Mouse (Mus musculus) hindbrain, postnatal 0 days (tissue): ENCODE measurements around the gene Odf3l2. TPM values are rescaled to one million over a fixed set of nuclear protein-coding genes. Genes with fewer than 3 reads are reported as not detected.

Experiments used
- ATAC-seq: fragments of 200-750 bp; cut with Nextera tagmentation; 2 replicates; pipeline ENCODE4 v1.8.0; 2017; ENCODE audit warnings: mild to moderate bottlenecking, moderate TSS enrichment, moderate library complexity
- DNase-seq: peaks from one replicate; pipeline ENCODE4 v3.0.0-alpha.2; 2015; ENCODE audit warnings: low spot score
- H3K27ac ChIP-seq: fragments of 300-500 bp; sonication (generic); 2 replicates; pipeline ENCODE4 v1.5.1; 2014; ENCODE audit warnings: mild to moderate bottlenecking
- H3K27me3 ChIP-seq: fragments of 300-500 bp; sonication (generic); 2 replicates; pipeline ENCODE4 v1.6.1; 2014; ENCODE audit warnings: low read length, mixed read lengths; ENCODE audit not compliant: insufficient read depth
- H3K36me3 ChIP-seq: fragments of 300-500 bp; sonication (generic); 2 replicates; pipeline ENCODE4 v1.6.1; 2014; ENCODE audit warnings: low read length, mixed read lengths; ENCODE audit not compliant: insufficient read depth
- H3K4me1 ChIP-seq: fragments of 300-500 bp; sonication (generic); 2 replicates; pipeline ENCODE4 v1.6.1; 2014; ENCODE audit warnings: antibody characterized with exemption, low read length, mixed read lengths; ENCODE audit not compliant: insufficient read depth
- H3K4me2 ChIP-seq: fragments of 300-500 bp; sonication (generic); 2 replicates; pipeline ENCODE4 v1.6.1; 2014; ENCODE audit warnings: low read depth, mild to moderate bottlenecking, low read length, moderate library complexity, mixed read lengths
- H3K4me3 ChIP-seq: fragments of 300-500 bp; sonication (generic); 2 replicates; pipeline ENCODE4 v1.5.1; 2014; ENCODE audit warnings: low read length
- H3K9ac ChIP-seq: fragments of 300-500 bp; sonication (generic); replicated peaks from 2 replicates; pipeline ENCODE4 v1.6.1; 2014; ENCODE audit warnings: mild to moderate bottlenecking, low read length, moderate library complexity, mixed read lengths
- H3K9me3 ChIP-seq: fragments of 300-500 bp; sonication (generic); 2 replicates; pipeline ENCODE4 v1.6.1; 2016; ENCODE audit warnings: low read length, mixed read lengths
- CTCF ChIP-seq: IDR thresholded peaks from 2 replicates; pipeline ENCODE4 v1.5.1; 2016; ENCODE audit warnings: antibody characterized with exemption, control low read depth, low read depth
- WGBS: fragments of 180-500 bp; shearing (Covaris S2); extraction: QIAGEN DNeasy Blood & Tissue Kit; methylation state at CpG from one replicate; pipeline ENCODE4 v1.1.7; 2014; 5-methylcytosine and 5-hydroxymethylcytosine counted together
- polyA plus RNA-seq: library from polyadenylated mRNA; unstranded; fragments of >200 nt; fragmentation: Nextera tagmentation; extraction: Ambion mirVana; gene quantifications from 2 replicates; pipeline ENCODE4 v1.2.1, GENCODE M21; 2015
- total RNA-seq: library from RNA; depleted of rRNA; stranded (reverse); fragments of >200 nt; gene quantifications from 2 replicates; pipeline ENCODE4 v1.2.3, GENCODE M21; 2014; rRNA removed

The Odf3l2 gene
- total and polyA plus RNA-seq, 2 experiments from 2014 or later = 0.42 to 0.60 TPM

- Histone ChIP-seq H3K4me1 (no peaks in the 10 kb centered on the region; the same call in 1 of the 2 replicates), H3K4me2 (no peak overlapping the region), H3K27ac (no peak overlapping the region), H3K4me3 (no peak overlapping the region), H3K9me3 (no peaks in the 10 kb centered on the region), H3K36me3 (no peaks in the 10 kb centered on the region), H3K27me3 (peaks cover 8% of the 10 kb centered on the region; the same call in 1 of the 2 replicates), H3K9ac (no peak overlapping the region)
- ATAC-seq (no peak), DNase-seq (no peak)
- no peak for TF ChIP-seq CTCF
- WGBS = 78% methylated on average over 4 of the region's 4 CpGs
These were observed 47.7 kb downstream of the Odf3l2 start for GRCm38 (mm10) chr10:79597936-79598230.

DNA sequence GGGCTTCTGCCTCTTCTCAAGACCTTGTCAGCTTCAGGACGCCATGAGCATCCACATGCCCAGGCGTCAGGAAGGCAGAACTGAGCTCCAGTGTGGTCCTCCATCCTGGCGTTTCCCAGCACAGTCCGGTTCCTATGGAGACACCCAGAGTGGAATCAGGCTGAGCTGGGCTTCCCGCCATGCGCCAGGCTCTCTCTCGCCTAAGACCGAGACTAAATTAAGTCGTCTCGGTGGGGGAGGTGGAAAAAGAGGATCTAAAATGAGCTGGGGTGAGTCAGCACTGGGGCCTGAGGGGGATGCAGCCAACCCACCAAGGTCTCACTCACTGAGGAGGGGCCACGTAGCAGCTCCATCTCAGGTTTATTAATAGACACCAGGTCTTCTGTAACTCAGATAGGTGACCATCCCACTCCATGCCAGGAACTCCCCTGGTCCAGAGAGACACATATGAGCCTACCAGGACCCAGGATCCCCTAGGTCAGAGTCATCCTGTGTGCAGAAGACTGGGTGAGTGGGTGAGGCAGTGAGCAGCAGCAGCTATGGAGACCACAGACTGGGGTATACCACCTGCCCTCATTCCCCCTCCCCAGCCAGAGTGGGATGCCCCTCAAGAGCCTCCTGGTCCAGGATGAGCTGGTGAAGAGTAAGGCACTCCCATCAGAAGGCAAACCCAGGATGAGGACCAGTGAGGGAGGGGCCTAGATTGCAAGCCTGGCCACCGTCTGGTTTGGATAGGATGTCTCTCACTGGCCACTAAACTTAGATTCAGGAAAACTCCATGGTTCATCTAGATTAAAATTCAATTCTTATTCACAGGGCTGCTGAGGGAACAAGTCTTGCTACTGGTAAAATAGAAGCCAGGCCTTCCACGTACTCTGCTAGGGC lies 48.2 kb downstream of the Odf3l2 start:
- no peak overlapping the region for H3K4me2 ChIP-seq
- WGBS = 23% methylated on average over 13 of the region's 13 CpGs
- no peaks in the 10 kb centered on the region for H3K36me3 ChIP-seq
- no peak overlapping the region for H3K4me3 ChIP-seq
- no peaks in the 10 kb centered on the region for H3K9me3 ChIP-seq
- DNase-seq (peak; percentile 27), ATAC-seq (peak; percentile 67)
- peaks cover 8% of the 10 kb centered on the region; the same call in 1 of the 2 replicates for H3K27me3 ChIP-seq
- no peak for TF ChIP-seq CTCF
- H3K4me1 ChIP-seq = no peaks in the 10 kb centered on the region; the same call in 1 of the 2 replicates
- no peak overlapping the region for H3K9ac ChIP-seq
- H3K27ac ChIP-seq = no peak overlapping the region

- ATAC-seq = peak; percentile 36; the same call in 1 of the 2 replicates
- Histone ChIP-seq H3K4me1 (no peaks in the 10 kb centered on the region; the same call in 1 of the 2 replicates), H3K4me3 (no peak overlapping the region), H3K9me3 (no peaks in the 10 kb centered on the region), H3K36me3 (no peaks in the 10 kb centered on the region), H3K4me2 (no peak overlapping the region), H3K27me3 (peaks cover 8% of the 10 kb centered on the region; the same call in 1 of the 2 replicates), H3K9ac (no peak overlapping the region), H3K27ac (no peak overlapping the region)
- WGBS = 61% methylated on average over 8 of the region's 8 CpGs
- DNase-seq = no peak
- TF ChIP-seq CTCF = no peak
These were observed 50.0 kb downstream of the Odf3l2 start for GRCm38 (mm10) chr10:79595590-79595929.

GRCm38 (mm10) chr10:79594872-79595589 lies 50.5 kb downstream of the Odf3l2 start:
- Histone ChIP-seq H3K4me2 (peak overlapping the region; percentile 18; the same call in 1 of the 2 replicates), H3K4me1 (no peaks in the 10 kb centered on the region; the same call in 1 of the 2 replicates), H3K9me3 (no peaks in the 10 kb centered on the region), H3K4me3 (no peak overlapping the region), H3K27me3 (peaks cover 8% of the 10 kb centered on the region; the same call in 1 of the 2 replicates), H3K9ac (no peak overlapping the region), H3K36me3 (no peaks in the 10 kb centered on the region), H3K27ac (no peak overlapping the region)
- 20% methylated on average over 17 of the region's 17 CpGs for WGBS
- peak; percentile 95 for TF ChIP-seq CTCF
- DNase-seq (peak; percentile 92), ATAC-seq (peak; percentile 90)

DNA sequence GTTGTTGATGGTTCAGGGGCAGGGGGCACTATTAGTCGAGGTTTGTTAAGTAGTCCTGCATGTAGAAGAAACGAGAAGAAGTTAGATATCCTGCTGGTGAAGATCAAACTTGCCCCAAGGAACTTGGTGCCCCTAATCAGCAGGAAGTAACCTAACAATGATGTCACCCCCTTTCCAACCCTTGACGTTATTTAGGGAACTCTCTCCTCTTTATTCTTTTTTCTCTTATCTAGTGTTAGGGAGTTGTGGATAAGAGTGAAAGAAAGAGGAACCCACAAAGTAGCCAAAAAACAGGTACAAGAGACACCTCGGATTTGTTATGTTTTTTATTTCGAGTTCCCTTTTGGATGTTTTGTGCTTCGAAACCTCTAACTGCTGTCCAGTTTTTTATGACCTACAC lies 51.4 kb downstream of the Odf3l2 start:
- peaks cover 8% of the 10 kb centered on the region; the same call in 1 of the 2 replicates for H3K27me3 ChIP-seq
- no peaks in the 10 kb centered on the region for H3K36me3 ChIP-seq
- no peaks in the 10 kb centered on the region; the same call in 1 of the 2 replicates for H3K4me1 ChIP-seq
- H3K4me2 ChIP-seq = no peak overlapping the region
- H3K9ac ChIP-seq = no peak overlapping the region
- TF ChIP-seq CTCF = no peak
- H3K27ac ChIP-seq = no peak overlapping the region
- no peak overlapping the region for H3K4me3 ChIP-seq
- H3K9me3 ChIP-seq = no peaks in the 10 kb centered on the region
- 62% methylated on average over 6 of the region's 6 CpGs for WGBS
- DNase-seq = no peak
- no peak for ATAC-seq

GRCm38 (mm10) chr10:79590702-79591101 lies 54.8 kb downstream of the Odf3l2 start:
- Histone ChIP-seq H3K4me2 (no peak overlapping the region), H3K9ac (no peak overlapping the region), H3K9me3 (no peaks in the 10 kb centered on the region), H3K27me3 (peaks cover 8% of the 10 kb centered on the region; the same call in 1 of the 2 replicates), H3K4me3 (no peak overlapping the region), H3K27ac (no peak overlapping the region), H3K36me3 (no peaks in the 10 kb centered on the region), H3K4me1 (no peaks in the 10 kb centered on the region)
- DNase-seq (no peak), ATAC-seq (no peak)
- WGBS = 100% methylated on average over 1 of the region's 1 CpGs
- TF ChIP-seq CTCF = no peak

Other genes with a start within 250 kb of the Odf3l2 start
- gene Vmn2r83, start 177.0 kb downstream of the Odf3l2 start, total RNA-seq = not detected in 2 replicates
- gene Vmn2r83, start 177.0 kb downstream of the Odf3l2 start, polyA plus RNA-seq = 0.04 TPM in 1 of 2 replicates, not detected in the other
- gene Plpp2, start 111.9 kb downstream of the Odf3l2 start, total RNA-seq = 30.3 and 38.0 TPM in 2 replicates
- gene Plpp2, start 111.9 kb downstream of the Odf3l2 start, polyA plus RNA-seq = 16.9 and 17.7 TPM in 2 replicates
- gene Mier2, start 90.5 kb downstream of the Odf3l2 start, total RNA-seq = 115 and 126 TPM in 2 replicates
- gene Mier2, start 90.5 kb downstream of the Odf3l2 start, polyA plus RNA-seq = 36.3 and 37.5 TPM in 2 replicates
- gene Theg, start 58.4 kb downstream of the Odf3l2 start, total RNA-seq = not detected in 2 replicates
- gene Theg, start 58.4 kb downstream of the Odf3l2 start, polyA plus RNA-seq = not detected in 2 replicates
- gene C2cd4c, start 31.7 kb downstream of the Odf3l2 start, total RNA-seq = 31.9 and 37.6 TPM in 2 replicates
- 1.0 and 1.1 TPM in 2 replicates for gene C2cd4c, start 31.7 kb downstream of the Odf3l2 start, polyA plus RNA-seq
- gene Shc2, start 7.8 kb downstream of the Odf3l2 start, total RNA-seq = 66.2 and 67.9 TPM in 2 replicates
- gene Shc2, start 7.8 kb downstream of the Odf3l2 start, polyA plus RNA-seq = 19.8 and 21.3 TPM in 2 replicates
- 0.90 and 2.1 TPM in 2 replicates for gene Madcam1, start 18.8 kb upstream of the Odf3l2 start, total RNA-seq
- 0.98 and 1.4 TPM in 2 replicates for gene Madcam1, start 18.8 kb upstream of the Odf3l2 start, polyA plus RNA-seq
- gene Tpgs1, start 23.6 kb upstream of the Odf3l2 start, total RNA-seq = 117 and 135 TPM in 2 replicates
- 132 and 133 TPM in 2 replicates for gene Tpgs1, start 23.6 kb upstream of the Odf3l2 start, polyA plus RNA-seq
- 65.1 and 76.7 TPM in 2 replicates for gene Cdc34, start 36.5 kb upstream of the Odf3l2 start, total RNA-seq
- gene Cdc34, start 36.5 kb upstream of the Odf3l2 start, polyA plus RNA-seq = 69.8 and 71.3 TPM in 2 replicates
- 0.22 and 0.63 TPM in 2 replicates for gene Gzmm, start 43.3 kb upstream of the Odf3l2 start, total RNA-seq
- gene Gzmm, start 43.3 kb upstream of the Odf3l2 start, polyA plus RNA-seq = 1.2 TPM in 2 replicates
- 1,127 and 1,151 TPM in 2 replicates for gene Bsg, start 58.8 kb upstream of the Odf3l2 start, total RNA-seq
- gene Bsg, start 58.8 kb upstream of the Odf3l2 start, polyA plus RNA-seq = 1,243 and 1,259 TPM in 2 replicates
- gene Hcn2, start 70.9 kb upstream of the Odf3l2 start, total RNA-seq = 92.6 and 101 TPM in 2 replicates
- gene Hcn2, start 70.9 kb upstream of the Odf3l2 start, polyA plus RNA-seq = 5.5 and 6.6 TPM in 2 replicates
- 30.4 and 36.5 TPM in 2 replicates for gene Polrmt, start 100.8 kb upstream of the Odf3l2 start, total RNA-seq
- 29.7 and 32.6 TPM in 2 replicates for gene Polrmt, start 100.8 kb upstream of the Odf3l2 start, polyA plus RNA-seq
- gene Fgf22, start 109.3 kb upstream of the Odf3l2 start, total RNA-seq = 1.3 and 2.2 TPM in 2 replicates
- gene Fgf22, start 109.3 kb upstream of the Odf3l2 start, polyA plus RNA-seq = 3.8 and 5.1 TPM in 2 replicates
- 112 and 120 TPM in 2 replicates for gene Rnf126, start 121.2 kb upstream of the Odf3l2 start, total RNA-seq
- 108 and 119 TPM in 2 replicates for gene Rnf126, start 121.2 kb upstream of the Odf3l2 start, polyA plus RNA-seq
- gene Fstl3, start 131.5 kb upstream of the Odf3l2 start, total RNA-seq = 2.6 and 3.3 TPM in 2 replicates
- 3.1 and 3.2 TPM in 2 replicates for gene Fstl3, start 131.5 kb upstream of the Odf3l2 start, polyA plus RNA-seq
- gene Prss57, start 145.2 kb upstream of the Odf3l2 start, total RNA-seq = 0.54 and 1.8 TPM in 2 replicates
- gene Prss57, start 145.2 kb upstream of the Odf3l2 start, polyA plus RNA-seq = 0.13 and 0.33 TPM in 2 replicates
- 156 and 157 TPM in 2 replicates for gene Palm, start 147.8 kb upstream of the Odf3l2 start, total RNA-seq
- 221 and 242 TPM in 2 replicates for gene Palm, start 147.8 kb upstream of the Odf3l2 start, polyA plus RNA-seq
- 0.05 and 0.22 TPM in 2 replicates for gene Misp, start 175.3 kb upstream of the Odf3l2 start, total RNA-seq
- gene Misp, start 175.3 kb upstream of the Odf3l2 start, polyA plus RNA-seq = 0.33 TPM in 1 of 2 replicates, not detected in the other
- gene Ptbp1, start 208.7 kb upstream of the Odf3l2 start, total RNA-seq = 166 and 173 TPM in 2 replicates
- gene Ptbp1, start 208.7 kb upstream of the Odf3l2 start, polyA plus RNA-seq = 58.9 and 65.5 TPM in 2 replicates
- gene Prtn3, start 228.7 kb upstream of the Odf3l2 start, total RNA-seq = 9.4 and 20.5 TPM in 2 replicates
- 11.6 and 11.8 TPM in 2 replicates for gene Prtn3, start 228.7 kb upstream of the Odf3l2 start, polyA plus RNA-seq
- gene Plppr3, start 228.9 kb upstream of the Odf3l2 start, total RNA-seq = 487 and 541 TPM in 2 replicates
- gene Plppr3, start 228.9 kb upstream of the Odf3l2 start, polyA plus RNA-seq = 268 and 283 TPM in 2 replicates
- gene Elane, start 240.5 kb upstream of the Odf3l2 start, total RNA-seq = not detected in 2 replicates
- 0.24 TPM in 1 of 2 replicates, not detected in the other for gene Elane, start 240.5 kb upstream of the Odf3l2 start, polyA plus RNA-seq
- gene Cfd, start 245.1 kb upstream of the Odf3l2 start, total RNA-seq = not detected in 2 replicates
- not detected in 2 replicates for gene Cfd, start 245.1 kb upstream of the Odf3l2 start, polyA plus RNA-seq